ENCODE assay signal across 8 mouse cellular contexts in the genomic region with DNA sequence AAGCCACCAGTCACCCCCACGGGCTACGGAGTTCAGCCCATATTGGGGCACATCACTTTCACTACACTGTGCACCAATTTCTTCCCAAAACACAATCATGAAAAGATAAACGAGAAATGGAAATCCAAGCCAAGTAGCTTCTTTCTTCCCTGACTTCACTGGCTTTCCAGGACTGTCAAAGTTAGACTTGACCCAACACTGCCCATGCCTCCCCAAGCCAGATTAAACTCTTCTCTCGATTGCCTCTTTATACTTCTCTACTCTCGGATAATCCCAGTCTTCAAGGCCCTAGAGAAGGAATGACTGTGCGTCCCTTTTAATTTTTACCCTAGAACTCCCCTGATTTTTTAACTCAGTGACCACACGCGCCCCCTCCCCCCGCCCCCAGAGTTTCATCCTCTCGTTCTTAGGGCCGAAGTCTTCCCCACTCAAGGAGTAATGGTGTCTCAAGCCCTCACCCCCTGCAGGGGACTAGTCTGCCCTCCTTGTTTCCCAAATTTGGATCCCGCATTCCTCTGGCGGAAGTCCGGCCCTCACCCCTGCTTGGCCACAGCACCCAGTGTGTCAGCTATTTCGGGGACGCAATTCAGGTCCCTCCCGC. TPM values are rescaled to one million over a fixed set of nuclear protein-coding genes. Genes with fewer than 3 reads are reported as not detected.
DNase-seq lines count a peak whose midpoint lies in the region; ATAC-seq and TF ChIP-seq lines count a peak whose summit lies in the region.

No protein-coding gene starts in this region.

- DNase-seq in cerebellum, adult 2 months = peak in 1 of 2 experiments; percentile 26
- no peak for DNase-seq in cerebellum, postnatal 36 days
- no peak for DNase-seq in neural tube, embryonic 11.5 days (ENCODE audit: low spot score)
- DNase-seq in neural tube, embryonic 10.5 days (ENCODE audit: extremely low spot score, low spot score) = no peak
- no peak for DNase-seq in stomach, postnatal 0 days (ENCODE audit: low spot score)
- no peak for DNase-seq in layer of hippocampus, adult 18-20 months (ENCODE audit: low spot score in 2 of 2)
- DNase-seq in right cerebral cortex, adult 18-20 months = no peak

- TF ChIP-seq EP300 in stomach, postnatal 0 days (optimal IDR thresholded peaks at IDR 0.05) = no peak

- 2% methylated on average over 17 of the region's 17 CpGs for WGBS in cerebellum, adult 2 months
- WGBS in neural tube, embryonic 11.5 days = 7% methylated on average over 17 of the region's 17 CpGs
- WGBS in limb, embryonic 15.5 days = 3% methylated on average over 17 of the region's 17 CpGs
- WGBS in stomach, postnatal 0 days = 2% methylated on average over 17 of the region's 17 CpGs

- TF ChIP-seq POLR2A in cerebellum, adult 2 months (IDR thresholded peaks at IDR 0.05; ENCODE audit: borderline replicate concordance, insufficient read depth, low read length) = no peak

- no peak for TF ChIP-seq CTCF in cerebellum, adult 2 months (IDR thresholded peaks at IDR 0.05; ENCODE audit: borderline replicate concordance, insufficient read depth, low read depth, low read length)
- no peak; the same call in 1 of the 2 replicates for TF ChIP-seq CTCF in stomach, postnatal 0 days (IDR thresholded peaks at IDR 0.05; ENCODE audit: low read depth)

- H3K4me1 ChIP-seq in cerebellum, adult 2 months (ENCODE audit: control insufficient read depth, insufficient read depth, low read length) = no peaks in the 10 kb centered on the region
- peaks cover 2% of the 10 kb centered on the region; the same call in 1 of the 2 replicates for H3K4me1 ChIP-seq in neural tube, embryonic 11.5 days (ENCODE audit: control insufficient read depth, insufficient read depth, low read length)
- peaks cover 10% of the 10 kb centered on the region for H3K4me1 ChIP-seq in limb, embryonic 15.5 days
- H3K4me1 ChIP-seq in stomach, postnatal 0 days (replicated peaks; ENCODE audit: control insufficient read depth, insufficient read depth) = no peaks in the 10 kb centered on the region; the same call in 1 of the 2 replicates

- H3K4me2 ChIP-seq in neural tube, embryonic 11.5 days (ENCODE audit: low read depth) = peak overlapping the region; percentile 58
- H3K4me2 ChIP-seq in limb, embryonic 15.5 days = peak overlapping the region; percentile 57
- peak overlapping the region; percentile 52 for H3K4me2 ChIP-seq in stomach, postnatal 0 days (replicated peaks; ENCODE audit: low read depth)

- 0 out of 2 replicates have a peak overlapping the region, but pooled peaks have one; percentile 15 for H3K27ac ChIP-seq in cerebellum, adult 2 months (ENCODE audit: insufficient read depth, low read length)
- H3K27ac ChIP-seq in neural tube, embryonic 11.5 days (ENCODE audit: low read depth, low read length) = peak overlapping the region; percentile 24; the same call in 1 of the 2 replicates
- peak overlapping the region; percentile 81 for H3K27ac ChIP-seq in limb, embryonic 15.5 days
- H3K27ac ChIP-seq in stomach, postnatal 0 days (replicated peaks) = peak overlapping the region; percentile 59; the same call in 1 of the 2 replicates

- H3K9me3 ChIP-seq in neural tube, embryonic 11.5 days (ENCODE audit: control insufficient read depth, low read length) = 0 out of 2 replicates have a peak, but pooled peaks cover 2% of the 10 kb centered on the region
- H3K9me3 ChIP-seq in limb, embryonic 15.5 days = no peaks in the 10 kb centered on the region
- no peaks in the 10 kb centered on the region for H3K9me3 ChIP-seq in stomach, postnatal 0 days (ENCODE audit: control insufficient read depth, low read length)

- ATAC-seq in neural tube, embryonic 11.5 days (ENCODE audit: insufficient read depth, low FRiP score, low TSS enrichment) = peak; percentile 2; the same call in 1 of the 2 replicates
- ATAC-seq in limb, embryonic 15.5 days (ENCODE audit: insufficient number of reproducible peaks, low FRiP score, low TSS enrichment, low read depth) = peak; percentile 8; the same call in 1 of the 2 replicates
- no peak for ATAC-seq in stomach, postnatal 0 days (ENCODE audit: low FRiP score, low TSS enrichment)

- peak overlapping the region; percentile 82 for H3K4me3 ChIP-seq in cerebellum, adult 2 months (replicated peaks; ENCODE audit: insufficient read depth, low read depth, low read length)
- peak overlapping the region; percentile 62 for H3K4me3 ChIP-seq in neural tube, embryonic 11.5 days (ENCODE audit: low read depth, low read length)
- peak overlapping the region; percentile 75 for H3K4me3 ChIP-seq in limb, embryonic 15.5 days
- peak overlapping the region; percentile 67 for H3K4me3 ChIP-seq in stomach, postnatal 0 days (ENCODE audit: low read depth, low read length)

- H3K36me3 ChIP-seq in neural tube, embryonic 11.5 days (ENCODE audit: control insufficient read depth, insufficient read depth, low read length) = peaks cover 23% of the 10 kb centered on the region
- peaks cover 30% of the 10 kb centered on the region for H3K36me3 ChIP-seq in limb, embryonic 15.5 days
- H3K36me3 ChIP-seq in stomach, postnatal 0 days (ENCODE audit: control insufficient read depth, insufficient read depth, low read length) = peaks cover 19% of the 10 kb centered on the region

- H3K27me3 ChIP-seq in cerebellum, adult 2 months (ENCODE audit: control insufficient read depth, insufficient read depth, low read length) = no peaks in the 10 kb centered on the region
- H3K27me3 ChIP-seq in neural tube, embryonic 11.5 days (ENCODE audit: control insufficient read depth, insufficient read depth, low read length) = no peaks in the 10 kb centered on the region
- no peaks in the 10 kb centered on the region for H3K27me3 ChIP-seq in limb, embryonic 15.5 days
- H3K27me3 ChIP-seq in stomach, postnatal 0 days (ENCODE audit: control insufficient read depth, insufficient read depth, low read length) = no peaks in the 10 kb centered on the region

- H3K9ac ChIP-seq in neural tube, embryonic 11.5 days (ENCODE audit: low read length) = peak overlapping the region; percentile 75
- H3K9ac ChIP-seq in limb, embryonic 15.5 days = peak overlapping the region; percentile 64
- peak overlapping the region; percentile 74 for H3K9ac ChIP-seq in stomach, postnatal 0 days (ENCODE audit: low read length)

RNA-seq across cellular contexts. Expression of a gene that starts 0.5 kb away (rescaled TPM):
- 60.3 and 64.3 TPM in 2 replicates for polyA plus RNA-seq in cerebellum, adult 2 months (2012; rRNA removed)
- polyA plus RNA-seq in neural tube, embryonic 11.5 days (2014; fragmentation: Nextera tagmentation; extraction: Ambion mirVana) = 124 and 126 TPM in 2 replicates
- polyA plus RNA-seq in limb, embryonic 15.5 days (2015; fragmentation: Nextera tagmentation; extraction: Ambion mirVana) = 68.6 and 71.4 TPM in 2 replicates
- polyA plus RNA-seq in stomach, postnatal 0 days (2015; fragmentation: Nextera tagmentation; extraction: Ambion mirVana) = 28.1 and 29.2 TPM in 2 replicates
- 10 to 100 TPM; 51.5 to 56.7 TPM for total RNA-seq in layer of hippocampus, adult 18-20 months (2021)

RNA-seq across cellular contexts. Expression of a gene that starts 37.6 kb away (rescaled TPM):
- 9.5 and 9.9 TPM in 2 replicates for polyA plus RNA-seq in cerebellum, adult 2 months (2012; rRNA removed)
- polyA plus RNA-seq in neural tube, embryonic 11.5 days (2014; fragmentation: Nextera tagmentation; extraction: Ambion mirVana) = 36.7 and 41.4 TPM in 2 replicates
- polyA plus RNA-seq in limb, embryonic 15.5 days (2015; fragmentation: Nextera tagmentation; extraction: Ambion mirVana) = 52.6 and 53.0 TPM in 2 replicates
- polyA plus RNA-seq in stomach, postnatal 0 days (2015; fragmentation: Nextera tagmentation; extraction: Ambion mirVana) = 23.7 and 24.1 TPM in 2 replicates
- 1 to 10 TPM; 2.6 to 3.4 TPM for total RNA-seq in layer of hippocampus, adult 18-20 months (2021)

RNA-seq across cellular contexts. Expression of a gene that starts 40.9 kb away (rescaled TPM):
- polyA plus RNA-seq in cerebellum, adult 2 months (2012; rRNA removed) = 13.0 and 14.4 TPM in 2 replicates
- 23.3 and 26.2 TPM in 2 replicates for polyA plus RNA-seq in neural tube, embryonic 11.5 days (2014; fragmentation: Nextera tagmentation; extraction: Ambion mirVana)
- polyA plus RNA-seq in limb, embryonic 15.5 days (2015; fragmentation: Nextera tagmentation; extraction: Ambion mirVana) = 1.5 and 2.2 TPM in 2 replicates
- 0.47 and 0.59 TPM in 2 replicates for polyA plus RNA-seq in stomach, postnatal 0 days (2015; fragmentation: Nextera tagmentation; extraction: Ambion mirVana)
- 10 to 100 TPM; 21.0 to 23.1 TPM for total RNA-seq in layer of hippocampus, adult 18-20 months (2021)

RNA-seq across cellular contexts. Expression of a gene that starts 52.9 kb away (rescaled TPM):
- 48.1 and 48.6 TPM in 2 replicates for polyA plus RNA-seq in cerebellum, adult 2 months (2012; rRNA removed)
- 24.5 and 26.6 TPM in 2 replicates for polyA plus RNA-seq in neural tube, embryonic 11.5 days (2014; fragmentation: Nextera tagmentation; extraction: Ambion mirVana)
- 42.8 and 46.4 TPM in 2 replicates for polyA plus RNA-seq in limb, embryonic 15.5 days (2015; fragmentation: Nextera tagmentation; extraction: Ambion mirVana)
- 59.3 and 70.0 TPM in 2 replicates for polyA plus RNA-seq in stomach, postnatal 0 days (2015; fragmentation: Nextera tagmentation; extraction: Ambion mirVana)
- total RNA-seq in layer of hippocampus, adult 18-20 months (2021) = 10 to 100 TPM; 33.8 to 34.6 TPM

Comparison
In these comparisons a context has a peak if more than half of its experiments do, and no peak if none do; other contexts are left out.
1. H3K27ac ChIP-seq: peak in every context shown above with its lines; median percentile 81 in limb, embryonic 15.5 days; 59 in stomach, postnatal 0 days; 24 in neural tube, embryonic 11.5 days; 15 in cerebellum, adult 2 months.